In the genomic region with DNA sequence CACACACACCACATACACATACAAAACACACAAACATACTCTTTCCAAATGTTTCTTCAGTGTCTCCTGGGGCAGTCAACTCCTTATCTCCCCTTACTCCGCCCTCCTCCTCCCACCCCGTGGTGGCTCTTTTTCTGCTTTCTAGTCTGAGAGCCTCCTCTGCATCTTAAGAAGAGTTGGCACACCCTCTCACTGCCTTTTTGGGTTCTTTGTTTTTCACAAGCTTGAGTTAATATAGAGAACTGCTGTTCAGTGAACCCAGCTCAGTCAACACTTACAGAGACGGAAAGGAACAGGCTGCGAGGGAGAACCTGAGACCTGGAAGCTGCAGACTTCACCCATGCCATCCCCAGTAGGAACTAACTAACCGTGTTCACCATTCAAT, we compare ENCODE assay signal across 19 mouse cellular contexts. TPM values are rescaled to one million over a fixed set of nuclear protein-coding genes. Genes with fewer than 3 reads are reported as not detected.
DNase-seq lines count a peak whose midpoint lies in the region; ATAC-seq lines count a peak whose summit lies in the region.
"Had no signal": no experiment of that assay in that cellular context is flagged by ENCODE, and none has a peak within 500 bp of the region (broad histone marks: within the 10 kb centered on the region; RNA-seq: fewer than 3 reads in every experiment).

No protein-coding gene starts in this region.

- no peak overlapping the region for H3K9ac ChIP-seq in forebrain, embryonic 11.5 days (ENCODE audit: low read length)
- H3K9ac ChIP-seq: embryonic facial prominence, embryonic 12.5 days; kidney, embryonic 15.5 days; liver, embryonic 12.5 days; lung, embryonic 15.5 days; midbrain, embryonic 13.5 days had no signal

- H3K4me2 ChIP-seq in forebrain, embryonic 11.5 days (ENCODE audit: low read depth, low read length, severe bottlenecking) = no peak overlapping the region
- H3K4me2 ChIP-seq: embryonic facial prominence, embryonic 12.5 days; kidney, embryonic 15.5 days; liver, embryonic 12.5 days; lung, embryonic 15.5 days; midbrain, embryonic 13.5 days had no signal

- no peak for ATAC-seq in forebrain, embryonic 11.5 days (replicated peaks; ENCODE audit: low FRiP score)
- ATAC-seq: forebrain, embryonic 16.5 days; liver, embryonic 12.5 days; midbrain, embryonic 13.5 days had no signal

- 85% methylated on average over 5 of the region's 5 CpGs for WGBS in forebrain, embryonic 11.5 days

- no peaks in the 10 kb centered on the region for H3K36me3 ChIP-seq in forebrain, embryonic 11.5 days (ENCODE audit: control insufficient read depth, insufficient read depth, low read length)
- H3K36me3 ChIP-seq: embryonic facial prominence, embryonic 12.5 days; kidney, embryonic 15.5 days; liver, embryonic 12.5 days; lung, embryonic 15.5 days; midbrain, embryonic 13.5 days had no signal

- H3K9me3 ChIP-seq in forebrain, embryonic 11.5 days (ENCODE audit: control insufficient read depth, low read length) = no peaks in the 10 kb centered on the region
- H3K9me3 ChIP-seq: embryonic facial prominence, embryonic 12.5 days; kidney, embryonic 15.5 days; liver, embryonic 12.5 days; lung, embryonic 15.5 days; midbrain, embryonic 13.5 days had no signal

- H3K4me1 ChIP-seq in forebrain, embryonic 11.5 days (replicated peaks; ENCODE audit: control insufficient read depth, insufficient read depth, low read length) = no peaks in the 10 kb centered on the region; the same call in 1 of the 2 replicates
- H3K4me1 ChIP-seq: embryonic facial prominence, embryonic 12.5 days had no signal

- no peak overlapping the region for H3K27ac ChIP-seq in forebrain, embryonic 11.5 days (ENCODE audit: low read depth, low read length)
- H3K27ac ChIP-seq: embryonic facial prominence, embryonic 12.5 days; kidney, embryonic 15.5 days; liver, embryonic 12.5 days; lung, embryonic 15.5 days; midbrain, embryonic 13.5 days had no signal

- H3K4me3 ChIP-seq in forebrain, embryonic 11.5 days (ENCODE audit: low read depth, low read length) = no peak overlapping the region
- H3K4me3 ChIP-seq: embryonic facial prominence, embryonic 12.5 days; kidney, embryonic 15.5 days; liver, embryonic 12.5 days; lung, embryonic 15.5 days; midbrain, embryonic 13.5 days; myocyte had no signal

- H3K27me3 ChIP-seq in forebrain, embryonic 11.5 days (ENCODE audit: control insufficient read depth, insufficient read depth, low read length) = no peaks in the 10 kb centered on the region
- H3K27me3 ChIP-seq: embryonic facial prominence, embryonic 12.5 days; kidney, embryonic 15.5 days; liver, embryonic 12.5 days; lung, embryonic 15.5 days; midbrain, embryonic 13.5 days had no signal

- DNase-seq in right cerebral cortex, adult 18-20 months = peak; percentile 16
- no peak for DNase-seq in right cerebral cortex, postnatal 14 days
- peak; percentile 17 for DNase-seq in 416B (ENCODE audit: low read depth)
- peak; percentile 40 to 55 for DNase-seq in CD8-positive naive resting alpha-beta T cell, adult 2 months (ENCODE audit: low read depth in 2 of 2, low spot score in 2 of 2)
- peak; percentile 64 for DNase-seq in induced T-regulatory cell, adult 2 months (ENCODE audit: low read depth)
- no peak for DNase-seq in forebrain, embryonic 11.5 days (ENCODE audit: low spot score)
- no peak for DNase-seq in urinary bladder, postnatal 4 days (ENCODE audit: low spot score in 2 of 2)
- DNase-seq: adrenal gland, adult 8-10 months; cerebellum, adult 18-20 months; cerebellum, postnatal 36 days; gastrocnemius, postnatal 10 days; retina, postnatal 1 day had no signal

RNA-seq across cellular contexts. Expression of a gene that starts 45.9 kb away (rescaled TPM):
- polyA plus RNA-seq in forebrain, embryonic 11.5 days (2014; fragmentation: Nextera tagmentation; extraction: Ambion mirVana) = 9.2 and 13.3 TPM in 2 replicates

Comparison
In these comparisons a context has a peak if more than half of its experiments do, and no peak if none do; other contexts are left out.
1. DNase-seq: peak in right cerebral cortex, adult 18-20 months (single experiment), 416B (single experiment), CD8-positive naive resting alpha-beta T cell, adult 2 months (2 of 2) and induced T-regulatory cell, adult 2 months (single experiment); none in right cerebral cortex, postnatal 14 days (single experiment), forebrain, embryonic 11.5 days (single experiment) and urinary bladder, postnatal 4 days (0 of 2).